Mouse (Mus musculus) kidney, postnatal 25 days (tissue): ENCODE data around the gene Tctn3.

Source experiments
- DNase-seq, 2 experiments: peaks; one replicate each; pipeline ENCODE4 v3.0.0; 2021; ENCODE audit warnings: mixed read lengths in 2 of 2

Gene Tctn3

GRCm38 (mm10) chr19:40611830-40612506 lies at the start of gene Tctn3, which contains the start of gene Entpd1:
Gene Tctn3 (minus strand): TSS chr19:40612233.
Gene Entpd1 (plus strand): TSS chr19:40612366.
- DNase-seq = peak; percentile 96 to 99

GRCm38 (mm10) chr19:40661108-40661507 lies 49.1 kb upstream of the Tctn3 start:
- DNase-seq = peak; percentile 35 to 52

DNA sequence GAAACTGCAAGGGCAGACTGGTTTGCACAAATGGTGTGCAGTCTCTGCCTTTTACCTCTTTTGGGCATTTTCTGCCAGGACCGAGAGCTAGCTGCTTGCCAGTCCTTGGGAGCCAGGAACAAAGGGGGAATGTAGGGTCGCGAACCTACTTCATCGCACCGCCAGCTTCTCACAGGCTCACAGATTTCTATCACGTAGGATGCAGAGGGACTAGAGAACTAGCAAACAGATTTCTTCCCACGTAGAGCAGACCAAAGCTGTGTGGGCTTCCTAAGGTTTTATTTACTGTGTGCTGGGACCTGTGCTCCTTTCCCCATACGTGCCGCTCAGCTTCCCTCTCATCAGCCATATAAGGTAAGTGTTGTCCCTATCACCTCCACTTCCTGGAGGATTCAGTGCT lies 48.5 kb upstream of the Tctn3 start:
- no peak for DNase-seq

DNA sequence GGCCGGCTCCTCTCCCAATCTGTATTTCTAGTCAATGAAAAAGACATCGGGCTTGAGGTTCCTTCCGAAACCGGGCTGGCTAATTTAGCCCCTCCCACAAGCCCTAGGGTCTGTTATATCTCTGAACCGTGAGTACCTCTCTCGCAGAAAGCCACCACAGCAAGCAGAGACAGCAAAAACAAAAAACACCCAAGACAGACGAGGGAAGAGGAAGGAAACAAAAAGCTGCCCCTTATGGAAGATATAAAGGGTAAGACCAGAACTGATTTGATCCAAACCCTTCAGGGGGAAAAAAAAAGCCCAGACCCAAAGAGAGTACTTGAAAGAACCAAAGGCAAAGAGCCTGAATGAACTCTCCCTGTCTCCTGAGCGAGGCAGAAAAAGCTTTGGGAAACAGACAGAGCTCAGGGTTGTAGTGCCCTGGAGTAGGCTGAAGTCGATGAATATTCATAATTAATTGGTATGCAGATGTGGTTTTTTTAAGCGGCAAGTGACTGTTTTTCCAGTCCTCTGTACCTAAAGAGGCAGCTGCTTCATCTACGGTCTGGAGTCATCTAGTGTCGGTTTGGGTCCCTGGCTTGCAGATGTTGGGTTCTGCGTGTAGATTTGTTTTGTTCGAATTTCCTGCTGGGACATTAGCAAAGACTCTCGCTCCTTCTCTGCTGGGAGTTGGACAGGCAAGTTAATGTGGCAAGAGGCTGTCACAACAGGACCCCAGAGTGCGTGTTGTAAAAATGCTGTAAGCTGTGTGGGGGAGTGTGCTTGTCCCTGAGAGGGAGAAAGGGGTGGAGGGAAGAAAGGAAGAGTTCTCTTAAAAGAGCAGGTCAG lies 47.8 kb upstream of the Tctn3 start:
- peak; percentile 41 to 54 for DNase-seq

DNA sequence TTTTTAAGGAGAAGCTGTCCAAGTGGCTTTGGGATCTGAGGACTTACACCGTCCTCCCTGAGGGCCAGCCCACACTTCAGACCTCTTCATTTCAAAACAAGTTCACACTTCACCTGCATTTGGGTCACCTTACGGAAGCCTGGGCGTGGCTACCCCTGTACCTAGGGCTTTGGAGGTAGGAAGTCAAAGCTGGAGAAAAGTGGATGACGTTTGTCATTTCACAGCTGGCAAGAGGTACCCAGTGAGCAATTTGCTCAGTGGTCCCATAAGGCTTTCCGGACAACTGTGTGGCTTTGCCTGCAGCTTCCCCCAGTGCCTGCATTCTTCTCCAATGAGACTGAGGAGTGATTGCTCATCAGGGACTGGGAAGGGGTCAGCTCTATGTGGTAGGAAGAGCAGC lies 46.9 kb upstream of the Tctn3 start:
- DNase-seq = no peak

DNA sequence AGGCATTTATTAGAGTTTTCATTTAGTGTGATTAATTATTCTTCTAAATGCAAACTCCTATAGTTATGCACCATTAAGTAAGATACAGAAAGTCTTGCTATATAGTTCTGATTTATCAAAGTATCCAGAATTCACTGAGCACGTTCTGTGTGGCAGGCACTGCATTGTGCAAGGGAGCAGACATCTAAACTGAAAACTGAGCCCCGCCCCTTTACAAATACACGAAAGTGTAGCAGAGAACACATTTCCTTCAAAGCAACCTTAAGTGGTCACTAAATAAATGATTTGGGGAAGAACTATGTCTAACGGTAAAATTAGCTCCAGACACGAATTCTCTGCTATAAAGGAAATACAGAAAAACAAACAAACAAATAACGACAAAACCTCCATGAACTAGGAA lies 46.2 kb upstream of the Tctn3 start:
- DNase-seq = no peak

DNA sequence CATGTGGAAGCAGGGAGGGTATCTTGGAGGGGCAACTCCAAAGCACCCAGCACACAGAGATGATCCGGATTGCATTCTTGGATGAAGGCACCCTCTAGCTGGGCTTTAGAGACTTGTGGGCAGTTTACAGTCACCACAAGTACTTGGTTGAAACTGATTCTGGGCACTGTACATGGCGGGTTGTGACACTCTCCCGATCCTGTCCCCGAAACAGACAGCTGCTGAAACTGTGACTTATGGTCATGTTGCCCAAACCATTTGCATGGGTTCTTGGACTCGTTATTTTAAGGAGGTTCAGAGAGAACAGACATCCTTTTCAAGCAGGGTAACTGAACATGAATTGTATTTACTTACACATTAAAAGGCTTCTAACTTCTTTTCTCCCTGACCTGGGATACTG lies 44.2 kb upstream of the Tctn3 start:
- DNase-seq = no peak

DNA sequence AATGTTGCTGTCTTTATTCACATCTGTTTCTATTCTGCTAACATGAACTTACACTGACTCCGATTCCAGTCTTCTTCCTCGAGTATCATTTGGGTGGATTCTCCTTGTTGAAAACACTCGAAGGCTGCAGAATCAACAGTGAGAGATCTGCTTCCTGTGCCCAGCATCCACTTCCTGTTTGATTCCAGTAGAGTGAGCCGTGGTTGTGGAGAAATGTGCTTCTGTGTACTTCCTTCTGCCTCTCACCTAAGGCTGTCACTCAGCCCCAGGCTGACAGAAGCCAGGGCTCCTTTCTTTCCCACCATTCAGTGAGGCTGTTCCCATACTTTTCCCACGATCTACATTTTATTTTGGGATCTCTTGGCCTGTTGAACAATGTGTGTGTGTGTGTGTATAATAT lies 38.1 kb upstream of the Tctn3 start:
- DNase-seq = no peak

DNA sequence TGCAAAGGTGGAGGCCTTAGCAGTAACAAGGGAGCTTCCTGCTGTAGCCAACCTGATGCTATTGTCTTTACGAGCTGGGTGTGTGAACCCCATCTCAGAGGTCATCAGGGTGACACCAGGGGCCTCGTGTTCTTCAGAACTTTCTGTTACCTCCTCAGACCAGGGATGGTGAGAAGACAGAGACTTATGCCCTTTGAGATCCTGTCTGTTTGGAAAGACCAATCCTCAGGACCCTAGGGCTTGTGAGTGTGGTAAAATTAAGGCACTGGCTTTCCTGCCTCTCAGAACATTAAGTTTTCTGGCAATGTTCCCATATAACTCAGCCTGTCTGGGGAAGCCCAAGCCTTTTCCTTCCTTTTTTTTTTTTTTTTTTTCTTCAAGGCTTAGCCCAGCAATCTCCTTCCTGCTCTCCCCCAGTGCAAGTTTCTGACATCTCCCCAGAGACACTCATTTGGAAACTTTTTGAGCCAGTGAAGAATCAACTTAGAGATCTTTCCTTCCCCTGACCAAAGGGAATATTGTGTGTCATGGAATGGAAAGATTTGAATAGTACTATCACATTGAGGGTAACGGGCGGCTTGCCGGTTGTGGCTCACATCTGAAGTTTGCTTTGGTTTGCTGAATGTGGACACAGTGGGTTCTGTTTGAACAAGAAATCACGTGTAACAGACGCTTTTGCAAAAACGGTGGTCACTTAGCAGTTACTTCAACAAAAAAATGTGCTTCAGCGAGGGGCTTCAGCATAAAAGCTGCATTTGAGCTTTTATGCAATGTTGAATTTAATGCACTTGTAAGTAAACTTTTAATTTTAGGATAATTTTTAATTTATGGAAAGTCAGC lies 35.5 kb upstream of the Tctn3 start:
- DNase-seq = peak; percentile 30 to 78

DNA sequence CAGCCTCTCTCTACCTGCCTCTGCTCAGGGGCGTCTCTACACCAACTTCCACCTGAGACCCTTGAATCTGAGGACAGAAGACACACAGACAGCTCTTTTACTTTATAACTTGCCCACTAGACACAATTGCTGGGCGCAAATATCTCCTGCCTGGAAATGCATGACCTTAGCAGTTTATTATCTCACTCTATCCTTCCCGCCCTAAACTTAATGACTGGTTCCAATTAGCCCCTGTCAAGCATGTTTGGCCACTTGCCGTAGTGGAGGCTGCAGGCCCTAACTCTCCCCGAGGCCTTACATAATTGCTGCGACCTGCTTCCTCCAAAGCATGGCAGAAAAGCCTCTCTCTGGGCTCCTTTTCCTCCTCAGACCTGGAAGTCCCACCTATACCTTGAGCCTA lies 34.3 kb upstream of the Tctn3 start:
- no peak for DNase-seq

DNA sequence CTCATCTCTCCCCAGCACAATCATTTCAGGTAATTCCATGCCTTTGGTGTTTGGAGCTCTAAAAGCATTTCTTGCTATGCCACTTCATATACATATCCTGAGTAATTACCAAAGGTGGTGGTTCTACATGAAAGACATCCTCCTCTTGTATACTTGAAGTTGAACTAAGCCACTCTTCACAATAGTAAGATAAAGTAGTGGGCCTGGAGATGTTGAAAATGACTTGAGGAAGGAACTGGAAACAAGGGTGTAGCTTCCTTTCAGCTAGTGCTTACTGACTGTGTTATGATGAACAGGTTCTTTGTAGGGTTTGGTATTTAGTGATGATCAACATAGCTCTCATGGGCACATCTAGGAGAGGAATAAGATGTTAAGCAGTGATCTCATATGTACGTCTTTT lies 31.8 kb upstream of the Tctn3 start:
- DNase-seq = no peak

- DNase-seq = no peak
Observed at GRCm38 (mm10) chr19:40640799-40641198, 28.8 kb upstream of the Tctn3 start.

- no peak for DNase-seq
Observed at GRCm38 (mm10) chr19:40639729-40640304, 27.8 kb upstream of the Tctn3 start.

GRCm38 (mm10) chr19:40638582-40638981 lies 26.5 kb upstream of the Tctn3 start:
- DNase-seq = no peak

GRCm38 (mm10) chr19:40637601-40638000 lies 25.6 kb upstream of the Tctn3 start:
- no peak for DNase-seq

DNA sequence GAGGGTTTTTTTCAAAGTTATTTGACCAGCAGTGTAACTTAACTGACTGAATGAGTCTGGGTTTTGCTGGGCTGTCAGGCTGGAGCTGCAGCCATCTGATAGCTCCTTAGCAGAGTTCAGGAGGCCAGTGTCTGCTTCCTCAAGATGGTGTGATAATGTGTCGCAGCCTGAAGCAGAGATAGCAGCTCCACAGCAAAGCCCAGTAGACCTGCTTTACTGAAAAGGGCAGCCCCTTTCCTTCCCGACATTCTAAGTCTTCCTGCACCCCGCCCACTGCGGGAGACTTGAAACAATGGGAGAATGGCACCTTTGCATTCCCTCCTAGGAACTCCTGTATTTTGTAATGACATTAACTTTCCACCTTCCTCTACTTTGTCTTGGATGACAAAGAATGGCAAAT lies 25.1 kb upstream of the Tctn3 start:
- peak; percentile 59 to 83 for DNase-seq

GRCm38 (mm10) chr19:40633144-40633543 lies 21.1 kb upstream of the Tctn3 start:
- no peak for DNase-seq

DNA sequence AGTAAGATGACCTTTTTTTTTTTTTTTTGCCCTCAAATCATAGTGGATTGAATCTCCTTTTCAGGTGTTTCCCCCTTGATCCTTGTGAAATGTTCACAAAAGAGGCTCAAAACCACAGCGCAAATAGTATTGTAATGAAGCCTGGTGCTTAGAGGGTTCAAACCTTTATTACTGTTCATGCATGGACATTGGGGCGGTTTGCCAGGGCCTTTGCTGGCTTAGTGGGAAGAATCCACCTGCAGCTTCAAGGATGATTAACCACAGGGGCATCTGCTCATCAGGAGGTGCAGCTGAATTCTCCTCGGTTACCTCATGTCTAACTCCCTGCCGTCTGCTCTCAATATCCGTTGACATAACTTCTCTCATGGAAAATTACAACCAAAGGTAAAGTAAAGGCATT lies 20.6 kb upstream of the Tctn3 start:
- peak in 1 of 2 experiments; percentile 39 for DNase-seq

DNA sequence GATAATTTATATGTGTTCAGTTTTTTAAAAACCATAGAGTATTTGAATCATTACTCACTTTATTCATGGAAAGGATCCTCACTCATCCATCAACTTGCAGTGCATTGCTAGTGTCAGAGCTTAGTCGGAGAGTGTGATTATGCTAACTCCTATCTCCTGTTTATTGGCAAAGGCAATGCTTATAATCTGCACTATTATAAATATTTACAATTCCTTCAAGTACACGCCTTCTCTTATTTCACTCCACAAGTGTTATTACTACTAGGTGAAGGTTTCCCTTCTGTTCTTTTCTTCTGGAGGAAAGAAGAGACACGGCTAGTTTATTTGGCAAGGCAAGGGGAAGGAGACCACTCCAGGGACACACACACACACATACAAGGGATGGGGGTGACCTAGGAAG lies 20.2 kb upstream of the Tctn3 start:
- DNase-seq = no peak

DNA sequence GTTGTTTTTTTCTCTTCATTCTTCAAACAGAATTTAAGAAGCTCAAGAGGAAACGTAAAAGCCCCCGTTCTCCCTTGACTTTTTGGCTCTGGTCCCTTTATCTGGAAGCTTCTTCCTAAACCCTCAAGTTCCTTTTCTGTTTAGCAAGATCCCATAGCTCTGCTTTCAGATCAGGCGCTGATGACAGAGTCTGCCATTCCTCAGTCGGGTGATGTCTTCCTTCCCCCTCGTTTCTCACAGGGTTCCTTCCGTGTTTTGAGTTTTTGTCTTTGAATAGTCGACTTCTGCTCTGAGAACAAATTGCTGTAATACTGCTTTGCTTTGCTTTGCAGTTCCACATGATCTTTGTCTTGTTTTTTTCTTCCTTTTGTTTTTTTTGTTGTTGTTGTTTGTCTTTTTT lies 18.6 kb upstream of the Tctn3 start:
- peak in 1 of 2 experiments; percentile 34 for DNase-seq

DNA sequence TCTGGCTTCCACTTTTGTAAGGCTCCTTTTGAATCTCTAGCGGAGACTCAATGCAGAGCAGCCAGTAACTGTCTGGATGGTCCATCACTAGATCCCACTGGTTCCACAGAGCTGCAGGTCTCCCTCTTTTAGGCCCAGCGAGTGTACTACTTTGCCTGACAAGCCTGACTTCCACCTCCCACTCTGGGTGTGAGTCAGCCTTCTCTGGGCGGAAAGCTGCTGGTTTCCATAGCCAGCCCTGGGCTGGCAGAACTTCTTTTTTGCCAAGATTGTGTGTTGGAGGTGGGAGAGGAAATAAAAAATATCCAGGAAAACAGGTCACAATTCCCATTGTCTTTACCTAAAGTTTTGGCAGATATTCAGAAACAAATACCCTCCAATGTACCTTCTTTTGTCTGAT lies 18.1 kb upstream of the Tctn3 start:
- DNase-seq = peak; percentile 38 to 65

- no peak for DNase-seq
Observed at GRCm38 (mm10) chr19:40628950-40629349, 16.9 kb upstream of the Tctn3 start.

- DNase-seq = no peak
Observed at GRCm38 (mm10) chr19:40625935-40626334, 13.9 kb upstream of the Tctn3 start.
